Mouse (Mus musculus) intestine, embryonic 16.5 days (tissue): Measurements from ENCODE around the gene Slc26a3. TPM values are rescaled to one million over a fixed set of nuclear protein-coding genes. Genes with fewer than 3 reads are reported as not detected.

Experiments used
- ATAC-seq: fragments of 200-750 bp; cut with Nextera tagmentation; 2 replicates; pipeline ENCODE4 v1.8.0; 2017; ENCODE audit warnings: moderate TSS enrichment, moderate library complexity
- H3K27ac ChIP-seq: fragments of 300-500 bp; sonication (generic); 2 replicates; pipeline ENCODE4 v1.5.1; 2014; ENCODE audit warnings: mild to moderate bottlenecking, low read length
- H3K27me3 ChIP-seq: fragments of 300-500 bp; sonication (generic); replicated peaks from 2 replicates; pipeline ENCODE4 v1.6.1; 2014; ENCODE audit warnings: low read length, control low read depth, mixed read lengths; ENCODE audit not compliant: control insufficient read depth, insufficient read depth
- H3K36me3 ChIP-seq: fragments of 300-500 bp; sonication (generic); 2 replicates; pipeline ENCODE4 v1.6.1; 2014; ENCODE audit warnings: low read length, control low read depth; ENCODE audit not compliant: control insufficient read depth, insufficient read depth
- H3K4me1 ChIP-seq: fragments of 300-500 bp; sonication (generic); 2 replicates; pipeline ENCODE4 v1.6.1; 2014; ENCODE audit warnings: low read length, control low read depth, mixed read lengths; ENCODE audit not compliant: control insufficient read depth, insufficient read depth
- H3K4me2 ChIP-seq: fragments of 300-500 bp; sonication (generic); 2 replicates; pipeline ENCODE4 v1.6.1; 2014; ENCODE audit warnings: low read depth, low read length, control low read depth
- H3K4me3 ChIP-seq: fragments of 300-500 bp; sonication (generic); 2 replicates; pipeline ENCODE4 v1.5.1; 2014; ENCODE audit warnings: mild to moderate bottlenecking, low read length
- H3K9ac ChIP-seq: fragments of 300-500 bp; sonication (generic); 2 replicates; pipeline ENCODE4 v1.6.1; 2014; ENCODE audit warnings: low read depth, low read length
- H3K9me3 ChIP-seq: fragments of 300-500 bp; sonication (generic); 2 replicates; pipeline ENCODE4 v1.6.1; 2016; ENCODE audit warnings: low read length, control low read depth; ENCODE audit not compliant: control insufficient read depth
- WGBS: fragments of 180-500 bp; shearing (Covaris S2); extraction: QIAGEN DNeasy Blood & Tissue Kit; methylation state at CpG from one replicate; pipeline ENCODE4 v1.1.7; 2014; 5-methylcytosine and 5-hydroxymethylcytosine counted together
- polyA plus RNA-seq: library from polyadenylated mRNA; unstranded; fragments of >200 nt; fragmentation: Nextera tagmentation; extraction: Ambion mirVana; gene quantifications from 2 replicates; pipeline ENCODE4 v1.2.1, GENCODE M21; 2015

Slc26a3 gene
- polyA plus RNA-seq, 1 experiment from 2014 or later, result 26.7 TPM

DNA sequence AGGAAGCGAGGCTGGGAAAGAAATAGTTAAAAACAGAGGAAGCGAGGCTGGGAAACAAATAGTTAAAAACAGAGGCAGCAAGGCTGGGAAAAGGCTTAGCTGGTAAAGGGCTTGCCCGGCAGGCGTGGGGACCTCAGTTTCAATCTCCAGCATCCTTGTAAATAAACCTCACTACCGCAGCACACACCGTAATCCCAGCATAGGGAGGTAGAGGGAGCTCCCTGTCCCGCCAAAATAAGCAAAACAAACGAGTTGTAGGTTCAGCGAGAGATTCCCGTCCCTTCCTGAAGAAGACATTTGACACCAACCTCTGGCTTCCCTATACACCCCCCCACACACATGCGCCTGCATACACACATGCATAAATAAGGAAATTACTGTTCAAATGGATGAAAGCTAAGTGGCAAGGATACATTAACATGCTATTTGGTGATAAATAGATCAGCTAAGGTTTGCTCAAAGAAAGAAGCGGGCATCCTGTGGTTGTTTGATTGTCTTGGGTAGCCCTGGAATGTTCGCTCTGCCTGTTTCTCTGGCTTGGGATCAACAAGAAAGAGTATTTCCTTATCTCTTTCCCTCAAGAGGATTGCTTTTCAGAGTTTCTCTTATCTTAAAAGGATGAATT lies 14.2 kb upstream of the Slc26a3 start:
- 9% methylated on average over 13 of the region's 13 CpGs for WGBS
- no peak; the same call in 1 of the 2 replicates for ATAC-seq
- H3K4me2 ChIP-seq, result peak overlapping the region; percentile 48
- H3K27ac ChIP-seq, result no peak overlapping the region
- no peaks in the 10 kb centered on the region for H3K36me3 ChIP-seq
- peaks cover 11% of the 10 kb centered on the region for H3K4me1 ChIP-seq
- peak overlapping the region; percentile 41; the same call in 1 of the 2 replicates for H3K9ac ChIP-seq
- no peaks in the 10 kb centered on the region for H3K9me3 ChIP-seq
- peak overlapping the region; percentile 15 for H3K4me3 ChIP-seq
- H3K27me3 ChIP-seq, result no peaks in the 10 kb centered on the region

DNA sequence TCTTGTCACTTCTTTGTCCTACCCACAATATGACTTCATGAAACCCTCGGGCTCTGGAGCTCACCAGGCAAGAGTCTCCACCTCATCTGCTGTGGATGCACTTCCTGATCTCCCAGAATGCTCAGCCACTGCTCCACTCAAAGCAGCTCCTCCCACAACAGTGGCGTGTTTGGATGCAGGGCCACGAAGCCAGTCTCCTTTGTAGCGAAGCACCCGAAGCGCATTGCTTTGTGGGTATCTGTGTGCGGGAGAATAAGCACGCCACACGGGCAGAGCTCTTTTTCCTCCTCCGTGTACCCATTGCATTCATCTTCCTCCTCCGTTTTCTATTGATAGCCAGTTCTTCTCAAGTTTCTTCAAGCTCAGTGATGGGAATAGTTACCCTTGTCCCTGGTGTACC lies 13.4 kb upstream of the Slc26a3 start:
- Histone ChIP-seq H3K9ac (no peak overlapping the region), H3K36me3 (no peaks in the 10 kb centered on the region), H3K4me3 (no peak overlapping the region), H3K4me2 (no peak overlapping the region), H3K27me3 (no peaks in the 10 kb centered on the region), H3K4me1 (peaks cover 12% of the 10 kb centered on the region), H3K27ac (no peak overlapping the region), H3K9me3 (no peaks in the 10 kb centered on the region)
- WGBS, result 74% methylated on average over 11 of the region's 11 CpGs
- no peak for ATAC-seq

GRCm38 (mm10) chr12:31380878-31381277 lies 9.8 kb upstream of the Slc26a3 start:
- Histone ChIP-seq H3K36me3 (no peaks in the 10 kb centered on the region), H3K27me3 (no peaks in the 10 kb centered on the region), H3K9me3 (no peaks in the 10 kb centered on the region), H3K9ac (no peak overlapping the region), H3K4me3 (no peak overlapping the region), H3K4me2 (no peak overlapping the region), H3K4me1 (peaks cover 12% of the 10 kb centered on the region), H3K27ac (no peak overlapping the region)
- peak; percentile 12; the same call in 1 of the 2 replicates for ATAC-seq
- WGBS, result 11% methylated on average over 2 of the region's 2 CpGs

- Histone ChIP-seq H3K36me3 (no peaks in the 10 kb centered on the region), H3K4me3 (no peak overlapping the region), H3K9ac (no peak overlapping the region), H3K9me3 (no peaks in the 10 kb centered on the region), H3K27me3 (no peaks in the 10 kb centered on the region), H3K4me2 (no peak overlapping the region), H3K4me1 (peaks cover 12% of the 10 kb centered on the region), H3K27ac (no peak overlapping the region)
- ATAC-seq, result peak; percentile 74; the same call in 1 of the 2 replicates
- WGBS, result 42% methylated on average over 2 of the region's 2 CpGs
Observed at GRCm38 (mm10) chr12:31382451-31382850, 8.2 kb upstream of the Slc26a3 start.

GRCm38 (mm10) chr12:31387303-31387702 lies 3.4 kb upstream of the Slc26a3 start:
- Histone ChIP-seq H3K27ac (no peak overlapping the region), H3K9ac (no peak overlapping the region), H3K4me1 (no peaks in the 10 kb centered on the region), H3K4me2 (no peak overlapping the region), H3K36me3 (no peaks in the 10 kb centered on the region), H3K27me3 (no peaks in the 10 kb centered on the region), H3K9me3 (no peaks in the 10 kb centered on the region), H3K4me3 (no peak overlapping the region)
- ATAC-seq, result no peak
- 26% methylated on average over 3 of the region's 3 CpGs for WGBS

- H3K9me3 ChIP-seq, result no peaks in the 10 kb centered on the region
- H3K4me1 ChIP-seq, result no peaks in the 10 kb centered on the region
- no peaks in the 10 kb centered on the region for H3K36me3 ChIP-seq
- WGBS, result 94% methylated on average over 12 of the region's 12 CpGs
- no peak overlapping the region for H3K4me3 ChIP-seq
- no peak overlapping the region for H3K4me2 ChIP-seq
- no peak for ATAC-seq
- no peak overlapping the region for H3K9ac ChIP-seq
- H3K27ac ChIP-seq, result no peak overlapping the region
- H3K27me3 ChIP-seq, result no peaks in the 10 kb centered on the region
Observed at GRCm38 (mm10) chr12:31391696-31392095, 1.0 kb downstream of the Slc26a3 start.

DNA sequence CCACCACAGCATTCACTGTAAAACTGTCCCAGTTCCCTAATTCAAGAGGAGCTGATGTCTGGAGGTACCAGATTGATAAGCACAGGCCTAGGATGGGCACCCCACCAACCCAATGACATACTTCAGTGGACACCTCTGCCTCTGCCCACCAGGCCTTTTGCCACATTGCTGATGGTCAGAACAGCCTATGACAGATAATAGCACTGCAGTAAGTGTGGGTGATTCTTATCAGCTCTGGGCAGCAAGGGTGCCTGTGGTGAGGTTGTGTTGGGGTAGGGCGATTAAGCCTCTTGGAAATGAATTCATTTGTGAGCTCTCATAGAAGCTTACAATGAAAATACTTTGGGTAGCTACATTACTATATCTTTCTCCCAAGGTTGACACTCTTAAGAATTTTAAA lies 5.2 kb downstream of the Slc26a3 start:
- 92% methylated on average over 1 of the region's 1 CpGs for WGBS
- Histone ChIP-seq H3K9ac (no peak overlapping the region), H3K36me3 (no peaks in the 10 kb centered on the region), H3K4me1 (no peaks in the 10 kb centered on the region), H3K4me3 (no peak overlapping the region), H3K27ac (no peak overlapping the region), H3K27me3 (no peaks in the 10 kb centered on the region), H3K9me3 (no peaks in the 10 kb centered on the region), H3K4me2 (no peak overlapping the region)
- ATAC-seq, result no peak

DNA sequence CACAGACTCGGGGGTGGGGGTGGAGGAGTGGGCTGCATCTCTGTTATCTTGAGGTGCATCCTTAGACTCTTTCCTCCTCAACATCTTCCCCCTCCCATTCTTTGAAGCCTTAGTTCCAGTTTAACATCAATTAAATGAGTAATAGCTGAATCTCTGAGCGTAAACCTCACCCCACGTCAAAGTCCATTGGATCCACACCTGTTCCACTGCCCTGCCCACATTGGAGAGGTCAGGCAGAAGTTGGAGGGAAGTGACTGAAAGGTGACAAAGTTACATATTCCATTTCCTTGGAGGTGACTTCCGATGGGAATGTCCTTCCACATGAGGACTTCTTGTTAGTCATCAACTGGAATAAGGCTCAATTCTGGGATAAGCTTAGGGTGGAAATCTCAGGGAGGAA lies 7.0 kb downstream of the Slc26a3 start:
- 70% methylated on average over 4 of the region's 4 CpGs for WGBS
- Histone ChIP-seq H3K4me1 (no peaks in the 10 kb centered on the region), H3K4me2 (no peak overlapping the region), H3K9me3 (no peaks in the 10 kb centered on the region), H3K9ac (no peak overlapping the region), H3K4me3 (no peak overlapping the region), H3K36me3 (no peaks in the 10 kb centered on the region), H3K27ac (no peak overlapping the region), H3K27me3 (no peaks in the 10 kb centered on the region)
- peak; percentile 74 for ATAC-seq

- no peak overlapping the region for H3K27ac ChIP-seq
- no peaks in the 10 kb centered on the region for H3K36me3 ChIP-seq
- WGBS, result 70% methylated on average over 1 of the region's 1 CpGs
- no peaks in the 10 kb centered on the region for H3K27me3 ChIP-seq
- H3K4me3 ChIP-seq, result no peak overlapping the region
- ATAC-seq, result no peak
- no peaks in the 10 kb centered on the region for H3K9me3 ChIP-seq
- H3K4me1 ChIP-seq, result no peaks in the 10 kb centered on the region
- H3K9ac ChIP-seq, result no peak overlapping the region
- H3K4me2 ChIP-seq, result no peak overlapping the region
Observed at GRCm38 (mm10) chr12:31400821-31401220, 10.2 kb downstream of the Slc26a3 start.

DNA sequence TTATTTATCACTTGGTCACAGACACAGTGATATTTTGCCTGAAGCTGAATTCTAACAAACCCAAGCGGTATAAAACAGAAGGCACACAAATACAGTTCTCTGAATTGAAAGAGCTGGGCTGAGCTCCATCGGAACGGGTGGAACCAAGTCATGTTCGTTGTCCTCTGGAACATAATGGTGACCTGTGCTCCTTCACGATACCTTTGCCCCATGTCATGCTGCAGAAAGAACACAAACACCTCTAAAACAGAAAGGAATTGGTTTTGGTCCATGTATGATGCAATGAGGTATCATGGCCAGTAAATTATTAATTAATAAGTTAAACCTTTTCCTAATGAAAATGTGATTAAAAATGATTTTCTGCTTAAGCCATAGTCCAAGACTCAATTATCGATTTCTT lies 11.3 kb downstream of the Slc26a3 start:
- no peak overlapping the region for H3K4me3 ChIP-seq
- H3K36me3 ChIP-seq, result no peaks in the 10 kb centered on the region
- no peaks in the 10 kb centered on the region for H3K27me3 ChIP-seq
- 87% methylated on average over 6 of the region's 6 CpGs for WGBS
- H3K4me2 ChIP-seq, result no peak overlapping the region
- no peaks in the 10 kb centered on the region for H3K9me3 ChIP-seq
- no peaks in the 10 kb centered on the region for H3K4me1 ChIP-seq
- H3K27ac ChIP-seq, result no peak overlapping the region
- no peak overlapping the region for H3K9ac ChIP-seq
- ATAC-seq, result no peak
